Mouse (Mus musculus): ENCODE measurements around the gene Setdb1. TPM values are rescaled to one million over a fixed set of nuclear protein-coding genes. Genes with fewer than 3 reads are reported as not detected.
"Not testable (repeated sequence)": the region's sequence is repeated elsewhere in the genome, so short reads cannot be mapped to it uniquely, and the experiment has no call there.

Setdb1 gene
- 7.5 and 7.7 TPM in 2 replicates for polyA plus RNA-seq (2015; fragmentation: Nextera tagmentation; extraction: Ambion mirVana)

- Histone ChIP-seq H3K9ac (ENCODE audit: low read depth, low read length) (peak within 1 kb of the TSS; percentile 50; the same call in 1 of the 2 replicates), H3K36me3 (ENCODE audit: control insufficient read depth, insufficient read depth) (peaks cover 15% of the 10 kb centered on the region; the same call in 1 of the 2 replicates), H3K4me2 (replicated peaks; ENCODE audit: low read depth) (peak within 1 kb of the TSS; percentile 60), H3K4me3 (ENCODE audit: low read depth, low read length) (peak within 1 kb of the TSS; percentile 46)
- peak; percentile 97 for ATAC-seq
- H3K27ac ChIP-seq (ENCODE audit: low read depth, low read length); H3K27me3 ChIP-seq (replicated peaks; ENCODE audit: control insufficient read depth, insufficient read depth, low read length); H3K4me1 ChIP-seq (replicated peaks; ENCODE audit: control insufficient read depth, insufficient read depth, low read length); H3K9me3 ChIP-seq (ENCODE audit: control insufficient read depth): not testable (repeated sequence)
- WGBS = under 1% methylated on average over 29 of the region's 57 CpGs
Observed at GRCm38 (mm10) chr3:95356701-95357449, at the start of gene Setdb1. Gene Setdb1, minus strand, starts transcription at chr3:95357202.

DNA sequence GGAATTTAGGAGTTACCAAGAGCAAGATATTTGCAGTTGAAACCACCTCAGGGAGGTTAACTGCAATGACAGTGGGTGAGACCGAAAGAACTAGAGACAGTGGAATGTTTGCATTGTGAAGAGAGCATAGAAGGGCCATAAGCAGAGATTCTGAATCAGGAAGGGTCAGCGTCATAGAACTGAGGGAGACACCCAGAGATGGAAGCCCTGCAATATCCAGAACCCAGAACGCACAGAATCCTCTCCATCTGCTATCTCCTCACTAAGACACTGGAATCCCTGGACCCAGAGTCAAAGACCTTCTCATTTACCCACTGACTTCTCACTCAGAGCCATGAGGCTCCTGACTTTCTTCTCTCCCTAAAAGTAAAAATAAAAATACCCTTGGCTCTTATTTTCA, 45.7 kb upstream of the Setdb1 start, which contains the start of gene 4930558C23Rik:
4930558C23Rik (minus strand) TSS at position 101 of the 400 bp plus-strand sequence.
- Histone ChIP-seq H3K27me3 (replicated peaks; ENCODE audit: control insufficient read depth, insufficient read depth, low read length) (no peaks in the 10 kb centered on the region), H3K9ac (ENCODE audit: low read depth, low read length) (no peak within 1 kb of the TSS), H3K27ac (ENCODE audit: low read depth, low read length) (no peak within 1 kb of the TSS), H3K9me3 (ENCODE audit: control insufficient read depth) (no peaks in the 10 kb centered on the region), H3K36me3 (ENCODE audit: control insufficient read depth, insufficient read depth) (no peaks in the 10 kb centered on the region), H3K4me1 (replicated peaks; ENCODE audit: control insufficient read depth, insufficient read depth, low read length) (no peaks in the 10 kb centered on the region), H3K4me2 (replicated peaks; ENCODE audit: low read depth) (no peak within 1 kb of the TSS), H3K4me3 (ENCODE audit: low read depth, low read length) (no peak within 1 kb of the TSS)
- WGBS = 78% methylated on average over 3 of the region's 3 CpGs
- no peak for ATAC-seq
- TF ChIP-seq CTCF (IDR thresholded peaks at IDR 0.05; ENCODE audit: low read depth) = no peak

DNA sequence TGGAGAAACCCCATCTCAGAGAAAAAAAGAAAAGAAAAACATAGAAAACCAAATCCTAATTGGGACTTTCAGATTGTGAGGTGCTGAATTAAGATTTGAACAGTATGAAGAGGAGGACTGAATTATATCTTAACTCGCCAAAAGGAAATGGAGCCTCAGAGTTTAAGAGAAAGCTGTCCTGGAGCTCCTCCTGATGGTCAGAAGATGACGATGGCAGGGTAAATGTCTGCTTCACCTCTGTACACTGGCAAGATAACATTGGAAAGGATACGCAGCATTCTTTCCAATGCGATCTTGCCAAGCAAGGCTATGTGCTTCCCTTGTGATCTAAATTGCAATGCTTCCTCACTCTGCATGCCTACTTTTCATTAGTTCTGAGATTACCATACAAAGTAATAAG, 37.4 kb upstream of the Setdb1 start:
- Histone ChIP-seq H3K9ac (ENCODE audit: low read depth, low read length) (no peak overlapping the region), H3K4me2 (replicated peaks; ENCODE audit: low read depth) (no peak overlapping the region), H3K9me3 (ENCODE audit: control insufficient read depth) (0 out of 2 replicates have a peak, but pooled peaks cover 3% of the 10 kb centered on the region), H3K36me3 (ENCODE audit: control insufficient read depth, insufficient read depth) (no peaks in the 10 kb centered on the region), H3K4me3 (ENCODE audit: low read depth, low read length) (no peak overlapping the region), H3K27me3 (replicated peaks; ENCODE audit: control insufficient read depth, insufficient read depth, low read length) (no peaks in the 10 kb centered on the region), H3K27ac (ENCODE audit: low read depth, low read length) (no peak overlapping the region), H3K4me1 (replicated peaks; ENCODE audit: control insufficient read depth, insufficient read depth, low read length) (no peaks in the 10 kb centered on the region)
- TF ChIP-seq CTCF (IDR thresholded peaks at IDR 0.05; ENCODE audit: low read depth) = peak; percentile 62
- no peak for ATAC-seq
- WGBS = 82% methylated on average over 4 of the region's 4 CpGs

GRCm38 (mm10) chr3:95385401-95386075, 28.5 kb upstream of the Setdb1 start:
- no peak for TF ChIP-seq CTCF (IDR thresholded peaks at IDR 0.05; ENCODE audit: low read depth)
- Histone ChIP-seq H3K27ac (ENCODE audit: low read depth, low read length) (no peak overlapping the region), H3K4me2 (replicated peaks; ENCODE audit: low read depth) (no peak overlapping the region), H3K36me3 (ENCODE audit: control insufficient read depth, insufficient read depth) (no peaks in the 10 kb centered on the region), H3K27me3 (replicated peaks; ENCODE audit: control insufficient read depth, insufficient read depth, low read length) (no peaks in the 10 kb centered on the region), H3K4me1 (replicated peaks; ENCODE audit: control insufficient read depth, insufficient read depth, low read length) (no peaks in the 10 kb centered on the region), H3K9ac (ENCODE audit: low read depth, low read length) (no peak overlapping the region), H3K4me3 (ENCODE audit: low read depth, low read length) (no peak overlapping the region), H3K9me3 (ENCODE audit: control insufficient read depth) (no peaks in the 10 kb centered on the region)
- no peak for ATAC-seq
- 81% methylated on average over 5 of the region's 5 CpGs for WGBS

DNA sequence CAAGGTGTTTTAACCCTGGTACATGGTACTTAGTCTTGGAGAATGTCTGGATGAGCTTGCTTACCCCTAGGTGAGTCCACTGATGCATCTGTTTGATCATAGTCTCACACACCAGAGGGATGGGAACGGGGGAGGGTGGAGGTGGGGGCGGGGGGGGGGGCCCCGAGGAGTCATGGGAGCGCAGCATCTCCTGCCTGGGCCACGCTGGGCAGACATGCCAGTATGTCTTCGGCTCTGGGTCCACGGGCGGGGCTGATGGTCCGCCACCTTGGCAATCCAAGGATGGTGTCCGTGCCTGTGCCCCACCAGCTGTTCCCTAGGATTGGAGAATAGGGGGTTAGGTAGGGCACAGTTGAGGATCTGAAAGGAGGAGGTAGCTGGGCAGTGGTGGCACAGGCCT, 16.2 kb upstream of the Setdb1 start:
- Histone ChIP-seq H3K9ac (ENCODE audit: low read depth, low read length) (no peak overlapping the region), H3K27me3 (replicated peaks; ENCODE audit: control insufficient read depth, insufficient read depth, low read length) (no peaks in the 10 kb centered on the region), H3K36me3 (ENCODE audit: control insufficient read depth, insufficient read depth) (no peaks in the 10 kb centered on the region), H3K27ac (ENCODE audit: low read depth, low read length) (no peak overlapping the region), H3K4me2 (replicated peaks; ENCODE audit: low read depth) (no peak overlapping the region), H3K4me3 (ENCODE audit: low read depth, low read length) (no peak overlapping the region), H3K9me3 (ENCODE audit: control insufficient read depth) (peaks cover 8% of the 10 kb centered on the region), H3K4me1 (replicated peaks; ENCODE audit: control insufficient read depth, insufficient read depth, low read length) (no peaks in the 10 kb centered on the region)
- no peak for TF ChIP-seq CTCF (IDR thresholded peaks at IDR 0.05; ENCODE audit: low read depth)
- WGBS = 88% methylated on average over 10 of the region's 10 CpGs
- ATAC-seq = no peak

DNA sequence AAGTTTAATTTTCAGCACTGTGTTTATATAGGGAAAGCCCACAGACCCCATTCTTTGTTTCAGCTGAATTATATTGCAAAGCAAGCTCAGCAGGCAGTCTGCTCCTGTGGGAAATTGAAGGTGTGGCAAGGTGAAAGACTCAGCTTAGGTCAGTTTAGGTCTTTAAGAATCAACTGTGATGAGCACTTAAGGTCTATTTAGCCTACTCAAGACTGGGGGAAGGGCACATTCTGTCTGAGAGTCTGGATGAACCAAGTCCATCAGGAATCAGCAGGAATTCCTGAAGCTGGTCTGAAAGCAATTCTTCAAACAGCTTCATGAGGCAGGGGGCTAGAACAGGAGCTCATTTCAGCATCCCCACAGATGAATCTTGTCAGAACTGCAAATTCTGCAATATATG, 13.1 kb upstream of the Setdb1 start:
- Histone ChIP-seq H3K36me3 (ENCODE audit: control insufficient read depth, insufficient read depth) (no peaks in the 10 kb centered on the region), H3K27ac (ENCODE audit: low read depth, low read length) (no peak overlapping the region), H3K4me1 (replicated peaks; ENCODE audit: control insufficient read depth, insufficient read depth, low read length) (no peaks in the 10 kb centered on the region), H3K4me3 (ENCODE audit: low read depth, low read length) (no peak overlapping the region), H3K27me3 (replicated peaks; ENCODE audit: control insufficient read depth, insufficient read depth, low read length) (no peaks in the 10 kb centered on the region), H3K9me3 (ENCODE audit: control insufficient read depth) (no peaks in the 10 kb centered on the region), H3K9ac (ENCODE audit: low read depth, low read length) (no peak overlapping the region), H3K4me2 (replicated peaks; ENCODE audit: low read depth) (no peak overlapping the region)
- no peak for TF ChIP-seq CTCF (IDR thresholded peaks at IDR 0.05; ENCODE audit: low read depth)
- ATAC-seq = no peak

- not testable (repeated sequence) for H3K27me3 ChIP-seq (replicated peaks; ENCODE audit: control insufficient read depth, insufficient read depth, low read length); H3K9ac ChIP-seq (ENCODE audit: low read depth, low read length); ATAC-seq; H3K4me1 ChIP-seq (replicated peaks; ENCODE audit: control insufficient read depth, insufficient read depth, low read length); H3K9me3 ChIP-seq (ENCODE audit: control insufficient read depth); H3K4me3 ChIP-seq (ENCODE audit: low read depth, low read length); H3K4me2 ChIP-seq (replicated peaks; ENCODE audit: low read depth); H3K36me3 ChIP-seq (ENCODE audit: control insufficient read depth, insufficient read depth); H3K27ac ChIP-seq (ENCODE audit: low read depth, low read length)
- 77% methylated on average over 3 of the region's 3 CpGs for WGBS
Observed at GRCm38 (mm10) chr3:95360276-95360675, 3.3 kb upstream of the Setdb1 start.
